Mouse (Mus musculus): ENCODE results near the gene Oser1.
"Not testable (repeated sequence)": the region's sequence is repeated elsewhere in the genome, so short reads cannot be mapped to it uniquely, and the experiment has no call there.

Oser1 gene

DNA sequence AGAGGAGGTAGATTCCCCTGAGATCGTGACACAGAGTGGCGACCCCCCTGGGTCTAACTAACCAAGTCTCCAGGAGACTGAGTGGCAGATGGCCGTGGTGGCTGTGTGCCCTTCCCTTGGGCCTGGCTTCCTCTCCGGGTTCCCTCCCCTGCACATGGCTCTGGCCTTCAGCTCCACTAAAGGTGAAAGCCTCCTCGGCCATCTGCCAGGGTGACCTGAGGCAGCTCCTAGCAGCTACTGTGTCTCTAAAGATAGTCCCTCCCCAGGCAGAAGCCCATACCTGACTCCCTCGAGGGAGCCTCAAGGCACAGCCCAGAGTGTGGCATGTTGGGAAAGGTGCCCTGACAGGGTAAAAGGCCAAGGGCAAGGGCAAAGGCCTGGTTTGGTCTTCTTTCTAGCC is 19.0 kb upstream of the Oser1 start:
- DNase-seq (ENCODE audit: low spot score in 2 of 2): no peak

DNA sequence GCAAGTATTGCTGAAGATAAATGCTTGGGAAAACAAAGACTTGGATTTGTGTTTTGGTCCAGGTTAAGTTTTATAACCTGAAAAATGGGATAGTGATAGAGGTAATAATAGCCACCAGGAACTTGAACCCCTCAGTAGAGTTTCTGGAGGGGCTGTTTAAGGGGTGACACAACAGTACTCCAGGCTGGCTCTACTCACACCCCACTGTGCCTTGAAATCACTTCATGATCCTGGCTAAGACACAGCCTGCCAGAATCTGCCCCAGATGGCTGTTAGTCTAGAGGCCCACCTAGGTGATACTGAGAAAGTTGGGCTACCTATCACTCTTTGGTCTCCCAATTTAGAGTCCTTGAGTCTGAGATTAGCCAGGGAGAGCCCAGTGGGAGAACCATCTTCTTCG is 15.0 kb upstream of the Oser1 start:
- DNase-seq (ENCODE audit: low spot score in 2 of 2): no peak

- DNase-seq (ENCODE audit: low spot score in 2 of 2): no peak
Observed at GRCm38 (mm10) chr2:163438619-163439451, 14.3 kb upstream of the Oser1 start.

- DNase-seq (ENCODE audit: low spot score in 2 of 2): peak in 1 of 2 experiments; percentile 82
Observed at GRCm38 (mm10) chr2:163438246-163438618, 13.7 kb upstream of the Oser1 start, which contains the start of gene Gdap1l1. TSS of gene Gdap1l1 (plus strand) at chr2:163438476.

- DNase-seq (ENCODE audit: low spot score in 2 of 2): no peak
Observed at GRCm38 (mm10) chr2:163437800-163438199, 13.3 kb upstream of the Oser1 start.

GRCm38 (mm10) chr2:163433971-163434370 is 9.5 kb upstream of the Oser1 start:
- no peak for DNase-seq (ENCODE audit: low spot score in 2 of 2)

GRCm38 (mm10) chr2:163431289-163431688 is 6.8 kb upstream of the Oser1 start:
- DNase-seq (ENCODE audit: low spot score in 2 of 2): no peak

DNA sequence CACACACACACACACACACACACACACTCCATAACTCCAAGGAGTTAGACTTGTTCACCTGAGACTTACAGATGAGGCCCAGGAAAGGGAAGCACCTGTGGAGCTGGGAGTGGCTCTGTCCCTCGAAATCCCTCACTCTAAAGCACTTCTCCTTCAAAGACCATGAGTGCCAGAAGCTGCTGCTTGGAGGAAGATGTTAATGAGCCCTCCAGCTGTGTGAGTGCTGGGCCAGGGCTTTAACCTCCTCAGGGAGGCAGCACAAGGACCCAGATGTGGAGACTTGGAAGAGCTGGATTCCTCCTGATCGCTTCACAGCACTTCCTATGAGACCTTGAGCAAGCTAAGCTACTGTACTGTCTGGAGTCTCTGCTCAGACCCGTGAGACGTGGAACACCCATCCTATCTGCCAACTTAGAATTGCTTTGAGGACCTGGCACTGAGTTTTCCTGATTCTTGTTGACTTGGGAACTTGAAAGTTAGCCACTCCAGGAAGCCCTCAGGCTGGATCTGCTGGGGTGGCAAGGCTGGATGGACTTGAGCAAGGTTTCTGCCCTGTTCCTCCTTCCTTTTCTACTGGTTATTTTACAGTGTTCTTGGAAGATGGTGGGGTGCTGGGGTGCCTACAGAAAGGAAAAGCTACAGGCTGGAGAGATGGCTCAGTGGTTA is 4.0 kb upstream of the Oser1 start:
- DNase-seq (ENCODE audit: low spot score in 2 of 2): no peak

DNA sequence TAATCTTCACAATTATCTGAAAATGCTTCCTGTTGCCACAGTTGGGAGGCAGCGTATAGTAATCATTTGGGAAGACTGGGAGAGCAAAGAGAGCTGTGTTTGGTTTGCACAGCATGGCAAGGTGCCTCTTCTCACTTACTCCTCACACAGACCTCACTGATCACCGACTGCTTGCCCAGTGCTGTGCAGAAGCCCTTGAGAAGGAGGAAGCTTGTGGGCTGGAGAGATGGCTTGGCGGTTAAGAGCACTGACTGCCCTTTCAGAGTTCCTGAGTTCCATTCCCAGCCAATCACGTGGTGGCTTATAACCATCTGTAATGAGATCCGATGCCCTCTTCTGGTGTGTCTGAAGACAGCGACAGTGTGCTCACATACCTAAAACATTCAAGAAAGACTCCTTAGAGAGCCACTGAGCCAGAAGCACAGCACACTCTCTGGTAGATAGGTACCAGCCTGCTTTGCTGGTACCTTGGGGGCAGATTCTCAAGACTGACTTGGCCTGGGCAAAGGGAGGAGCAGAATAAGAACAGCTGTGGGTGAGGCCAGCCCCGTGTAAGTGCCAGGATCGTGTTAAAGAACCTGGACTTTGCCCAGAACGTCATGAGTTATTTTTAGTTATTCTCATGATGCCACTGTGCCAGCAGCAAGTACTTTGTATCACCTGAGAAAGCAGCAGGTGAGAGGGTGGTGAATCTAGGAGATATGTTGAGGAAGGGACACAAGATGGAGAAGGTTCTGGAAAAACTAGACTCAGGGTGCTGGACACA is 1.4 kb downstream of the Oser1 start:
- DNase-seq (ENCODE audit: low spot score in 2 of 2): no peak

DNA sequence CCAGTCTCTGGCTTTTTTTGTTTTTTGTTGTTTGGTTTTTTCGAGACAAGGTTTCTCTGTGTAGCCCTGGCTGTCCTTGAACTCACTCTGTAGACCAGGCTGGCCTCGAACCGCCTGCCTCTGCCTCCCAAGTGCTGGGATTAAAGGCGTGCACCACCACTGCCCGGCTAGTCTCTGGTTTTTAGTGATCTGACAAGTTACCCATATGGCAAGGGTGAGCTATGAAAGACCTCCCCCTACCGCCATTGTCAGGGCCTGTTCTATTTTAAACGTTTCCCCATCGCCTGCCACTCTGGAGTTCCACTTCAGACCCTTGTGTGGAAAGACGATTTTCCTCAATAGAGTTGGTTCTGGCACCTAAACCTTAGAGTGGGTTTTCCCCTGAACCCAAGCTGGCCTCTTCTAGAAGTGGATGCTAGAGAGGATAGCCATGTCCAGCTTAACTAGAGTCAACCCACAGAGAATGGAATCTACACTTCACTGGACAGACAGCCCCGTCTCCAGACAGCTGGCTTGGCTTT is 4.1 kb downstream of the Oser1 start:
- no peak for DNase-seq (ENCODE audit: low spot score in 2 of 2)

DNA sequence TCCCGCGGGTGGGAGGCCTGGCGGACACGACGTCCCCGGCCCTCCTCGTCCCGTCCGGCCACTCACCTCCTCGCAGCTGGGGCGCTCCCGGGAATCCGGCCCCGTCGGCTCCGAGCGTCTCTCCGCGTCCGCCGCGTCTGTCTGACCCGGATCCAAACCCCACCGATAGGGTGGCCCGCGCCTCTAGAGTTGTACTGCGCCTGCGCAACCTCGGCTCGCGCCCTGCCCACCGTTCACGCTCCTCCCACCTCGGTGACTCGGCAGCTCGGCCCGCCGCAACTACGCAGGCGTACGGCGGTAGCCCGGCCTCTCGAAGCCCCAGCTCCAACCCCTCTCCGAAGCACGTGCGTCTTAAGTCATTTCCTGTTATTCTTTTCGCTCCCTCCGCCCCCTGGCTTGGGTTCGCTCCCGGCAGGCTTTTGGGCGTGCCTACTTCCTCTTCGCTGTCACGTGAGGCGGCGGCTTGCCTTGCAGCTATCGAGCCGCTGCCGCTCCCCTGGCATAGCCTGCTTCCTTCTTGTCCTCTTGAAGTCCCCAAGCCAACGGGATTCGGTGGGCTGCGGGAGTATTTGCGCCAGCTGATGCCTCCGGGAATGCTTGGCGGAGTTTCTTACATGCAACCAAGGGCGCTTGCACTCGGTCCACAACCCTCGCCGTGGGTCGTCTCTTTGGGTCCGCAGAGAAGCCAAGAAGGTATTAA is 5.0 kb downstream of the Oser1 start:
- DNase-seq (ENCODE audit: low spot score in 2 of 2): peak; percentile 99

GRCm38 (mm10) chr2:163418841-163419345 is 5.6 kb downstream of the Oser1 start:
- DNase-seq (ENCODE audit: low spot score in 2 of 2): no peak

GRCm38 (mm10) chr2:163417830-163418229 is 6.7 kb downstream of the Oser1 start:
- no peak for DNase-seq (ENCODE audit: low spot score in 2 of 2)

DNA sequence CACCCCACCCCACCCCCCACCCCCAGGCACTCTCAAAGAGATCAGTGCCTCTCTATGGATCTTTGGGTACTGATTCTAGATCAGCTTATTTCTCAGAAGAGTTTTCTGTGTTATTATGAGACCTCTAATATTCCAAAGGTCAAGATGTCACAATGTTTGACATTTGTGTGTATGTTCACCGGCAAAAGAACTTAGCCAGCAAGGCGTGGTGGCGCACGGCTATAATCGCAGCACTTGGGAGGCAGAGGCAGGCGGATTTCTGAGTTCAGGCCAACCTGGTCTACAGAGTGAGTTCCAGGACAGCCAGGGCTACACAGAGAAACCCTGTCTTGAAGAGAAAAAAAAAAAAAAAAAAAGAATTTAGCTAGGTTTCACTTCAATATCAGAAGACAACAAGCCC is 7.5 kb downstream of the Oser1 start:
- DNase-seq (ENCODE audit: low spot score in 2 of 2): no peak

DNA sequence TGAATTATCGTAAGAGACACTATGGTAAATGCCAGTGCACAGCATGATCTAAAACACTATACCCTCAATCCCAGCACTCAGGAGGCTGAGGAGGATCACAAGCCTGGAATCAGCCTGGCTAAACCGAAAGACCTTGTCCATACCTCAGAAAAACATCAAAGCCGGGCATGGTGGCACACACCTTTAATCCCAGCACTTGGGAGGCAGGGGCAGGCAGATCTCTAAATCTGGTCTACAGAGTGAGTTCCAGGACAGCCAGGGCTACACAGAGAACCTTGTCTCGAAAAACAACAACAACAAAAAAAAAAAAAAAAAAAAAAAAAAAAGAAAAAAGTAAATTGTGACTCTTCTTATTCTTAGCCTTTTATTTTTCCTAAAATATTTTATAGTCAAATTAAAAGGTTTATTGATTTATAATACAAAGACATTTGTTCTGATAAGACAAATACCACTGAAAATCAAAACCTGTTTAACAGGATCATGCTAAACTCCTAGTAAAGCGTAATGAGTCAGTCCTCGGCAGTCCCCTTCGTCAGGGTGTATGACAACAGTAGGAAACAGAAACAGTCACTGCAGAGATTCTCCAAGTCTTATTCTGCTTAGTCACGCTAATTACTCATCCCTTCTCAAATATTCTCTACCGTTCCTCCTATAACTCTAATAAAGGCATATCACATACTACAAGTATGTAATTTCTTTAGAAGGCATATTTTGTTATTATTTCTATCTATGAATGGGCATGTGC is 11.5 kb downstream of the Oser1 start:
- no peak for DNase-seq (ENCODE audit: low spot score in 2 of 2)

DNA sequence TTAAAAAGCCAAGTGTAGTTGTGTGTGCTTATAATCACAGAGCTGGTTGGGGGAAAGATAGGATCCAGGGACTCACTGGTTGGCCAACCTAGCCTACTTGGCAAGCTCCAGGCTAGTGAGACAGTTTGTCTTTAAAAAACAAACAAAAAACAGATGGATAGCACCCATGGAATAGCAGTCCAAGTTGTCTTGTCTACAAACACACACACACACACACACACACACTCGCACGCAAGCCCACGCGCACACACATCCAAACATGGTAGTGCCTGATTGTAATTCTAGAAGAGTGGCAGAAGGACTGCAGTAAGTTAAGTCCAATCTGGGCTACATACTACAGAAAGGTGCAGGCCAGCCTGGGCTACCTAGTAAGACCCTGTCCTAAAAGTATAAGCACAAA is 12.1 kb downstream of the Oser1 start:
- no peak for DNase-seq (ENCODE audit: low spot score in 2 of 2)

DNA sequence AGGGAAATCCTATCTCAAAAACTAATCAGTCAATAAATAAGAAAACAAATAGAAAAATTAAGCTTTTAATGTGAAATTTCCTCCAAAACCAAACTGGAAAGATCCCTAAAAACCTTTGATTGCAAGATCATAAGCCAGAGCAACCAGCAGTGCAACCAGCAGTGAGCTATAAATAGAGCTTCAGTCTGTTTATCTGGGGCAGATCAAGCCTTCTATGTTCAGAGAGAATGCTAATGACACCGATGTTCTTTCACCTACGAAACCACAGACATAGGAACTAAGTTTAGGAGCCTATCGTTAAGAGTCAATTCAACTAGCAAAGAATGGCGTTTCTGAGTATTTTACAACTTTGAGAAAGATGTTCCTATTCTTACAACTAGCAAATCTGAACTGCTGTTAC is 12.7 kb downstream of the Oser1 start:
- DNase-seq (ENCODE audit: low spot score in 2 of 2): no peak

DNA sequence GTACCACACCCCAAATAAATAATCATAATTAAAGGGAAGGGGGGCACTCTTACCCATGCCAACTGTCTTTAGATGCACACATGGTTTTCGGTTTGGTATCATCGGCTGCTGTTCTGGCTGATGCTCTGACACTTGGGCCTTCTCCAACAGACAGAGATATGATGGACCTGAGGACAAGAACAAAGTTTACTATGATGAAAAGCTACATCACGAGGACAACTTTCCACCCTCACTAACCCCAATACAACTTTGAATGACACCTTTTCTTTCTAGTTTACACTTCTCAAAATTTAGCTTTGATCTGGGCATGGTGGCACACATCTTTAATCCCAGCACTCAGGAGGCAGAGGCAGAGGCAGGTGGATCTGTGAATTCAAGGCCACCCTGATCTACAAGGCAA is 13.2 kb downstream of the Oser1 start:
- not testable (repeated sequence) for DNase-seq (ENCODE audit: low spot score in 2 of 2)

GRCm38 (mm10) chr2:163410211-163410610 is 14.3 kb downstream of the Oser1 start:
- DNase-seq (ENCODE audit: low spot score in 2 of 2): no peak

DNA sequence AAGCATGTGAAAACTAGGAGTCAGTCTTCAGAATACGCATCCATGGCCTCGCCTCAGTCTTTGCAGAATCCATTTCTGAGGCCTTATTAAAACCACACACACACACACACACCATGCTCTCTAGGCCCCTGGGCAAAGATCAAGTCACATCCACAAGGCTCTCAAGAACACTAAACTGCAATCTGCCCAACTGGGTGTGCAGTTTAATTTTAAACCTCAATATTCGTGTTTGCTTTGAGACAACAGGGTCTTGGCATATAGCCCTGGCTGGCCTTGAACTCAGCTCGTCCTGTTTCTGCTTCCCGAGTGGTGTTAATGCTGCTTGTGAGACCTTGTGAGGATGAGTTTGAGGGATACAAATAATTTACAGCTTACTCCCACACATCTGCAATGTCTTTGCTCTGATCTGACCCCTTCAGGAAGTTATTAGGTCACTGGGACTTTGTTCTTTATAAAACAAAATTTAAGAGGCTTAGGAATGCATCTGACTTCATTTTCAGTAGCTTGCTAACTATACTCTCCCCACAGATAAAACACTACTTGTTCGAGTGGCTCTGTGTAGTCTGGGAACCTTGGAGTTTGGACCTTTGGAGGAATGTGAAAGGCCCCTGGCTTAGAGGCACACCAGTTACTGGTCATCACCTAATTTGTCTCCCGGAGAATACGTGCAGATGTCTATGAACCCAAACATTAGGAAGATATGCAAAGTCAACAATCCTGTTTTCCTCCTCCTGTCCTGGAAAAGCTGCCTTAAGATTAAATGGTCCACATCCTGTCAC is 20.3 kb downstream of the Oser1 start:
- no peak for DNase-seq (ENCODE audit: low spot score in 2 of 2)

All from left cerebral cortex, adult 9 months (tissue).